Mouse (Mus musculus) cerebellum, adult 8-10 months (tissue): ENCODE measurements around the gene Tsr2.

Experiments
- DNase-seq: peaks from one replicate; pipeline ENCODE4 v3.0.0; 2022

Gene Tsr2

DNA sequence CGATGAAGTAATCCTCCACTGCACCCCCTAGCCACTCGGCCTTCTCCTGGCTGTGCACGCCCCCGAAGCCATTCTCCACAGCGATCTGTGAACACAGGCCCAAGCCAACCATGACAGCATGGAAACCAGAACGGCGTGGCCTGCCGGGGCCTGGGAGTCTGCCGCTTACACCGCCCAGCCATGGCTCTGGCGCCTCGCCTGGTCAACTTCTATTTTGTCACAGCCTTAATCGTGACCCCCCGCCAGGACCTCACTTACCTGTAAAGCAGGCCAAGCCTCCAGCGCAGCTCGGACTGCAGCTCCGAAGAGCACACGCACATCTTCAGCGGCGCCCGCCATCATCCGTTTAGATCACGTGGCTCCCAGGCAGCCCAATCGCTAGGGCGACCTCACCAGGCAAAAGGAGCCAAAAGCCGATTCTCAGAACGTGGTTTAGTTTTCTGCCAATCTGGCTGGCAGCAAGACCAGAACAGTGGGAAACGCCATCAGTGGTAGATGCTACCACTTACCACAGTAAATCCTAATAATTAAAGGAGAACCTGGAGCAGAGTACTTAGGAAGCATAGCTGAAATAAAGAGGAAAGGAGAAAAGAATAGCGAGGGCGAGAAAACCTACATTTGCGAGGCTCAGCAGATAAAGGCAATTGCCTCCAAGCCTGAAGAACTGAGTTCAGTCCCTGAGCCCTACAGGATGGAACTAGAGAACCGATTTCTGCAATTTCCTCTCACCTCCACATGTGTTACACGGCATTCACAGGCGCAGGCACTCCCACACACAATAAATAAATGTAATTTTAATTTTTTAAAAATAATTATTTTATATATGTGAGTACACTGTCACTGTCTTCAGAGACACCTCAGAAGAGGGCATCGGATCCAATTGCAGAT is at the start of gene Tsr2:
Tsr2 (minus strand) TSS at position 373 of the 888 bp plus-strand sequence.
- DNase-seq: peak; percentile 69

DNA sequence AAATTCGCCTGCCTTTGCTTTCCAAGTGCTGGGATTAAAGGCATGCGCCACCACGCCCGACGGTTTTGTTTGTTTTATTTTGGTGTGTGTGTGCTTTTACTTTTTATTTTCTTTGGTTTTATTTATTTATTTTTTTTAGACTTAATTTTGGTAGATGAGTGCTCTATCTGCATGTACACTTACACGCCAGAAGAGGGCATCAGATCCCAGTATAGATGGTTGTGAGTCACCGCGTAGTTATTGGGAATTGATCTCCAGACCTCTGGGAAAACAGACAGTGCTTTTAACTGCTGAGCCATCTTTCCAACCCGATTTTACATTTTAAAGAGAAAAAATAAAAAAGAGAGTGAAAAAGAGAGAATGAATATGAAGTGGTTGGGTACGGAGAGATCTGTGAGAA is 36.4 kb upstream of the Tsr2 start:
- DNase-seq: peak; percentile 13

DNA sequence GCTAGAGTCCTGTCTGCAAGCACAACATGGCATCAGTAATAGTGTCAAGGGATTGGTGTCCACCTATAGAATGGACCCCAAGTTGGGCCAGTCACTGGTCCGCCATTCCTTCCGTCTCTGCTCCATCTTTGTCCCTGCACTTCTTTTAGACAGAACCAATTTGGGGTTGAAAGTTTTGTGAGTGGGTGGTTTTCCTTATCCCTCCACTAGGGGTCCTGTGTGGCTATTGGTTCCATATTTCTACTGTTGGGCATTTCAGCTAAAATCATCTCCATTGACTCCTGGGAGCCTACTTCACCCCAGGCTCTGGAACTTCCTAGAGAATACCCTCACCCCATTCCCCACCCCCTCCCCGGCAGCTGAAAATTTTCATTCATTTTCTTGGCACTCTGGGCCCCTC is 34.1 kb upstream of the Tsr2 start:
- no peak for DNase-seq

DNA sequence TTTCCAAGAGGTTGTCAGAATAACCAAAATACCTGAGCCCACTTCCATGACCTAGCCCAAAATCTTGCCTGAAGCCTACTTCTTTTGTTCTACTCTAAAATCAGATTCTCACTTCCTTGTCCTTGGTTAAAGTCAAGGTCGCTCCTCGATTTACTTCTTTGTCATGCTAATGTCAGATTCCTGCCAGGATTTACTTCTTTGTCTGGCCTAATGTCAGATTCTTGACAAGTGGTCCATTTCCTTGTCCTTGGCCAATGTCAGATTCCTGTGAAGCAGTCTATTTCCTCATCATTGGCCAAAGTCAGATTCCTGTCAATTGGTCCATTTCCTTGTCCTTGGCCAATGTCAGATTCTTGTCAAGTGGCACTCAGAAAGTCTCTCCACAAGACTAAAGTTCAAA is 27.6 kb upstream of the Tsr2 start:
- DNase-seq: no peak

- peak; percentile 5 for DNase-seq
These were observed 21.1 kb upstream of the Tsr2 start for GRCm38 (mm10) chrX:151117432-151117831.

DNA sequence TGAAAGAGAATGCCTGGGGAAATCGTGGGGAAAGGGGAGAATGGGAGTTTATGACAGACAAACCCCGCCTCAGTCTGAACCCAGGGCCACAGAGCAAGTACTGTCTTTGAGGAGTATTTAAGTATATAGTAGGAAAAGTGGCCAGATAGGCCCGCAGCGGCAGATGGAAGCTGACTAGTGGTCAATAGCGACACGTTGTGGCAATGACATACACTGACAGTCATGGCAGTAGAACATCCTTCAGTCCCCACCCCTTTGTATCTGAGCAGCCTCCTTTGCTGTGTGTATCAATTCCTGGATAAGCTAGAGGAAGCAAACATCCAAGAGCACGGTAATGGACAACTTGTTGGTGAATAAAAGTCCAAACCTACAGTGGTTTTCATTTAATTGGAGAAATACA is 20.5 kb upstream of the Tsr2 start:
- peak; percentile 20 for DNase-seq

DNA sequence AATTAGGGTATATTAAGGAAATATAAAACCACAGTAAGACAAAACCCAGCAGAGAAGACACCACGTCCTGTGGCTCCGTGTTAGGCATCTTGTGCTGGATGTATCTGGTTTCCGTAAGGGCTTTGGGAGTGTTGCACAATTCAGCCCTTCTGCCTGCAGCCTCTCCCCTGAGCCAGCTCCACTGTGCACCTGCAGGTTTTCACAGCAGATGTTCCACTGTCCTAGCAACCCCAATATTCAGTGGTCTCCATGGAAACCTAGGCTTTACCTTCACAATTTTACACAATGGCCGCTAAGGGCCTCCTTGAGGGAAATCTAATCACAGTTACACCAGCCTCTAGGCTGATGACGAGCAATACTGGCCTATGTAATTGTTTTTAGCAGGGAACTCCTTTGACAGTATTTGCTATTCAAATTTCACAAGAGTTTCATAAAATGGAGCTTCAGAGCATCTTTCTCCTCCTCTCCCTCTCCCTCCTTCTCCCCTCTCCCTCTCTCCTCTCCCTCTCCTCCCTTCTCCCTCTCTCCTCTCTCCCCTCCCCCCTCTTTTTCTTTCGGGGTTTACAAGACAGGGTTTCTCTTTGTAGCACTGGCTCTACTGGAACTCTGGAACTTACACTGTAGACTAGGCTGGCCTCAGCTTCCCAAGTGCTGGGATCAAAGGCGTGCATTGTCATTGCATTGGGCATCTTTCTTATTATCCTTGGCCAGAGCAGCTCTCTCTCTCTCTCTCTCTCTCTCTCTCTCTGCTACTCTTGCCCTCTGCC is 11.1 kb upstream of the Tsr2 start:
- DNase-seq: no peak

GRCm38 (mm10) chrX:151087418-151087817 is 8.9 kb downstream of the Tsr2 start:
- no peak for DNase-seq

- no peak for DNase-seq
These were observed 10.7 kb downstream of the Tsr2 start for GRCm38 (mm10) chrX:151085599-151085998.

DNA sequence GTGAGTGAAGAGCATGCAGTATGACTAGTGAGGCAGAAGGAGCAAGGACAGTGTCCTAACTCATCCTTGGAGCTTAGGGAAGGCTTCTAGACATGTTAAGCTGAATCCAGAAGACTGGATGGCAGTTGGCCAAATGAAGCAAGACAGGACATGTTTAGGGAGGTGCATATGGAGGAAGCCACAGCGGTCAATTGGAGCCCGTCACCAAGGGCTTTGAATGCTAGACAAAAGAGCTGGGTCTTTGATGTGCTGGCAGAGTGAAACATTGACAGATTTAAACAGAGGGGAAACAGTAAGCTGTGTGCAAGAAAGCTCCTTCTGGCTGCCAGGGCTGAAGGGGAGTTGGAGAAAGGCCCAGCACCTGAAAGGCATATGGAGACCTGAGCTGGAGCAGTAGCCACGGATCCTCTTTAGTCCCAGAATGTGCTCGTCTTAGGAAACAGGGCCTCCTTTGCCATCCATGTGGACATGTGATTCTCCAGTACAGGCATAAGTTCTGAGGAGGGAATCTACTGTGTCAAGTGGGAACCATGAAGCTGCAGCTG is 19.3 kb downstream of the Tsr2 start:
- DNase-seq: no peak

- DNase-seq: no peak
These were observed 20.3 kb downstream of the Tsr2 start for GRCm38 (mm10) chrX:151076007-151076406.

GRCm38 (mm10) chrX:151067876-151068275 is 28.5 kb downstream of the Tsr2 start:
- DNase-seq: no peak

DNA sequence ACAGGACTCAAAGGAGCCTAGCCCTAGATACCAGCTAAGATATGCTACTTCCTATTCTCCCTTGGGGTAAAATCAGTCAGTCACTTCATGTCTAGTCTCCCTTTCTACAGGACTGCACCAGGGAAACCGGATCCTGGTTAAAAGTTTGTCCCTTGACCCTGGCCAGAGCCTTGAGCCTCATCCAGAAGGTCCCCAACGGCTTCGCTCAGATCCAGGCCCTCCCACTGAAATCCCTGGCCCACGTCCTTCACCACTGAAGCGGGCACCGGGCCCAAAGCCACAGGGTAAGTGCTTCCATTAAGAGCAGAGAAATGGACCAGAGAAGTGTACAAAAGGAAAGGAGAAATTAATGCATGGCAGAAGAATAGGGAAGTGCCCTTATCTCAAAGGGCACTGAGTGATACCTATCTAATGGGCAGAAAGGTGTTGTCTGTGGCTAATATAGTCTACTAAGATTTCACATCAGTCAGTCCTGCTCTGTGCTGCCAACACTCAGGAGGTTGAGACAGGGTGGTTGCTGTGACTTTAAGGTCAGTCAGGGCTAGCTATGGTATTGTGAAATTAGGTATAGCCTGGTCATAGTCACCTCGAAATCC is 30.2 kb downstream of the Tsr2 start:
- no peak for DNase-seq

DNA sequence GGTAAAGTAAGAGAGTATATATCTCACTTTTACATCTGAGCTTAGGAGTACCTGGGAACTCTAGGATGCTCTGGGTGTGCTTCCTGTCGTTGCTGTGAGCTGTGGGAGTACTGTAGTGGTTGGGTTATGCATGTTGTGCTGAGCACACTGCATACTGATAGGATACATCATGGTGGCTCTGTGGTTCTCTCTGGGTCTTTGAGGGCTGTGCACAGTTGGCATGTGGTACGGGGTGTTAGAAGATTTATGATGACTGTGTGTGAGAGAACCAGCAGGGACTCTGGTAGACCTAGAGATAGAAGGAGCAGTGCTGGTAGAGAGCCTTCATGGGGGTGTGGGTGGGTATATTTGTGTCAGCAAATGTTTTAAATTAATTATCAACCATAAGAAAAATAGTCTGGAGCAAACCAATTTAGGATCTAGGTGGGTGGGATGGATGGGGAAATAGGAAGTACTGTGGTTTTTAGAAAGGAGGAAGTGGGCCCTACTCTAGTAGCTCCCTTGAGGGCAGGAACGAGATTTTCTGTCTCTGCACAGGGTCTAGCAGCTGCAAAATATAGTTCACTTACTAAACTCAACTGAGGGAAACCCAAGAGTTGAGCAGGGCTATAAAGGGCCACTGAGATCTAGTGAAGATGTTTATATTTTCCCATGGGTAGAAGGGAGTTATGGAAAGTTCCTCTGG is 34.6 kb downstream of the Tsr2 start:
- no peak for DNase-seq

DNA sequence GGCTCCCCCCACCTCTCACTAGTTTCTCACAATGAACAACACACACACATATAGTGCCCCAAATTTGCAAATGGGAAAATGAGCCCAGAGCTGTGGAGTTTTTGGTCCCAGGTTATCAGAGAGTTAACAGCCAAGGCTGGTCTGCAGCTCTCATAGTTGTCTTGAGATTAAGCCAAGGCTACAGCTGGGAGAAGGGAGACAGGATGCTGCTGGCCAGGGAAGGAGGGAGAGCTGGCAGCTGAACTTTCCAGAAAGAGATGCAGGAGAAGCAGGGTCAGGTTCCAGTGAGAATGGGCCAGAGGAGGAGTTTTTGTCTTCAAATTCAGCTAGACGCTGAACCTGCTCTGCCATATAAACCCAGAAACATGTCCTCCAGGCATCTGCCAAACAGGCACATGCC is 37.0 kb downstream of the Tsr2 start:
- no peak for DNase-seq

GRCm38 (mm10) chrX:151055559-151055958 is 40.8 kb downstream of the Tsr2 start:
- no peak for DNase-seq

DNA sequence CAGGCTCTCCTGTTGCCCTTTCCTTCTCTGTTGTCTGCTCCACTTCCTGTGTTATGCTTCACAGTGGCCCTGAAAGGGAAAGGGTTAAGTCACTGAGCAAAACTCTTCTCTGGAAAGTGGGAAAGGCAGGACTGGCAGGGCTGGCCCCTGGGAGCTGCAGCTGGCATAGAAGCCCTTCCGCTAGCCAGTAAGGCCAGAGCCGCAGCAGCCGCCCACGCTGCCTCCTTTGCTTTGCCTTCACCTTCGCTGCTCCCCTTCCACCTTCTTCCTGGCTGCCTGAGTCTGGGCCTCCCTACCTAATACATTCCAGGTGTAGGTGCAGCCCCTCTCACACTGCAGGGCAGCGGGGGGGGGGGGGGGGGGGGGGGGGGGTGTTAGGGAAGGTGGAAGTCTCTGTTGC is 41.9 kb downstream of the Tsr2 start:
- no peak for DNase-seq

DNA sequence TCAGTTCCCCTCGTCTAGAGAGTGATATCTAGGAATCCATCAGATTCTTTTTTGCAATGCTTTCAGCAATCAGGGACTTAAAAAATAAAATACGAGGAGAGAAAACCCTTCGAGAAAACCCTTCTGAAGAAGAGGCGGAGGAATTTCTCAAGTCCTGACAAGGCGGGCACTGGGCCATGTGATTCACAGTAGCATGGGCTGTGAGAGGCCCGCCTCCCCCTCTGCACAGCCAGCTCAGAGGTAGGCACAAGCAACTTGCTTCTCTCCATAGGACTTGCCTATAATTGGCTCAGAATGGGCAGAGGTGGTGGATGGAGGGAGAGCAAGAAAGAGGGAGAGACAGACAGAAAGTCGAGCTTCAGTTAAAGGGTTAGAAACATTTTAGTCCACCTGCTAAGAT is 46.0 kb downstream of the Tsr2 start:
- no peak for DNase-seq

DNA sequence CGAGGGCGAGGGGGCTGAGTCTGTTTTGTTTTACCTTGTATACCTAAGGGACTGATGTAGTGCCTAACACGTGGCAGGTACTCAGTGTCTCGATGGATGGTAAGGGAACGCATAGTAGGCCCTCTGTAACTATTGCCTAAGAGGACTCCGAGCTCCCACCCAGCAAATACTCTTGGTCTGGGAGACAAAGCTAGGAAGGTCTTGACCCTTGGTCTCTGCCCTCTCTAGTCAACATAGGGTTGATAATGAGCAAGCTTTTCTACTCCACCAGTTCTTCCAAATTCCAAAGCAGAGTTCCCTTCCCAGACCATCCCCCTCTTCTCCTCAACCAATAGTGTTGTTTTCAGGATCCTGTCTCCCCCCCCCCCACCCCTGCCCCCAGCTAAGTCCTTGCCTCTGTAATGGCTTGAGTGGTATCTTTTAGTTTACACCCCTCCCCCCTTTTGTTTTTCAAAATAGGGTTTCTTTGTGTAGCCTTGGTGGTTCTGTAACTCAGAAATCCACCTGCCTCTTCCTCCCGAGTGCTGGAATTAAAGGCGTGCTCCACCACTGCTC is 46.6 kb downstream of the Tsr2 start:
- no peak for DNase-seq

DNA sequence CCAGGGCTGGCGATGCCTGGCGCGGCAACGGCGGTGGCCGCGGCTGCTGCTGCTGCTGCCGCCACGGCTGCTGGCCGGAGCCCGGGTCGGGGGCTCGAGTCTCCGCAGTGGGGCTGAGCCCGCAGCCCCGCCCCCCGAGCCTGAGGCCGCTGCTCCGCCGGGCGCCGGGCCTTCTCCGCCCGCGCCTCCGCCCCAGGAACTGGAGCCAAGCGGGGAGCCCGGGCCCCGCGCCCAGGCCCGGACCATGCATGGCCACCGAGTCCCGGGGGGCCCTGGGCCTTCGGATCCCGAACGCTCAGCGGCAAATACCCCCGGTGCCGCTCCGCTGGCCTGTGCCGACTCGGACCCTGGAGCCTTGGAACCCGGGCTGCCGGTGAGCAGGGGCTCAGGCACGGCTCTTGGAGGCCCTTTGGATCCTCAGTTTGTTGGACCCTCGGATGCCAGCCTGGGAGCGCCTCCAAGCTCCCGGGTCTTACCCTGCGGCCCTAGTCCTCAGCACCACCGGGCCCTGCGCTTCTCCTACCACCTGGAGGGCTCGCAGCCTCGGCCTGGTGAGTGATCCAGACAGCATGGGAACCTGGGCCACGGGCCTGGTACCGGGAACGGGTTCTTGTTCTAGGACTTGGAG is 48.8 kb downstream of the Tsr2 start:
- DNase-seq: peak; percentile 36

GRCm38 (mm10) chrX:151046777-151047430 is 49.4 kb downstream of the Tsr2 start:
- DNase-seq: peak; percentile 85
